Mouse (Mus musculus): ENCODE data around the gene Lin7a.

Gene Lin7a

DNA sequence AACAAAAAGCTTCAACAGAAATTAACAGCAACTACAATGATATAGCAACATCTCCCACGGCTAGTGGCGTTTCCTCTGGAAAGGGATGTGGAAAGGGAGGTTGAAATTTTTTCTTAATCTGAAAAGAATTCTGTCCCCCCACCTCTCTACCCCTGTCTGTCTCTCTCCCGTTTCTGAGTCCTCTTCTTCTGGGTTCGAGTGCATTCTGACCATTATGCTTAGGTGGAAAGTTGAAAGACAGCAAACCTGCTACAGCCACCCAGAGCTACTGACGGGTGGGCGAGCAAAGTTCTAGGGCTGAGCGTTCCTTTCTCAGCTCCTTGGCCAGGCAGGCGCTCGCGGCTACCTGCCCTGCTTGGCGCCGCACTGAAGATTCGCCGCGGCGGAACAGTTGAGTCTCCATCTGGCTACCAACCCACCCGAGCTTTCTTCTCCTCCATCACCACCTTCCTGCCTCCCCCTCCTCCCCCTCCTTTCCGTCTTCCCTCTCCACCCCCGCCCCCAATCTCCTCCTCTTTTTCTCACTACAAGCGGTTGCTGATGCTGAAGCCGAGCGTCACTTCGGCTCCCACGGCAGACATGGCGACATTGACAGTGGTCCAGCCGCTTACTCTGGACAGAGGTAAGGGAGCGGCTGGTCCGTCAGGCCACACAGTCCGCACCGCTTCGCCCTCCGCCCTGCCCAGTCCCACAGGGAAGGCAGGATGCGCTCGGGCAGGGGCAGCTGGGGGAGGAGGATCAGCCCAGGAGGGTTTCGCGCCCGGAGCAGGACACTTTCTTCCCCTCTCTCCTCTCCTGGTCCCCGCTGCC, at the start of gene Lin7a:
Gene Lin7a (plus strand): TSS at position 366 of the 810 bp plus-strand sequence.
- DNase-seq (ENCODE audit: low spot score in 2 of 2): no peak

DNA sequence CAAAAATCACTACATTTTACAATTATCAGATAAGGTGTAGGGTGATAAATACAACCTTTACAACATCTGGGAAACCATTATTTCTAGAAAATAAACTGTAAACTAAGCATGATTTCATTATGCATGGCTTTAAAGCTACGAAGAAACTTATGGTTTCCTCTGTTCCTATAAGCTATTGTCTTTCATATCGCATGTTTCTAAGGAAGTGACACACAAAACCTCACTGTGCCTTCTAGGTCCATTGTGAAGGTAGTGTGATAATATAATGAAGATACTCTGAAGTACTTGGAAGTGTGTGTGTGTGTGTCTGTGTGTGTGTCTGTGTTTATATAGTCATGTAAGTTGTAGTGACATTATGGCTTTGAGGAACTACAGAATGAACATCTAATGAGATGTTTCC, 49.8 kb upstream of the Lin7a start:
- DNase-seq (ENCODE audit: low spot score in 2 of 2): no peak

DNA sequence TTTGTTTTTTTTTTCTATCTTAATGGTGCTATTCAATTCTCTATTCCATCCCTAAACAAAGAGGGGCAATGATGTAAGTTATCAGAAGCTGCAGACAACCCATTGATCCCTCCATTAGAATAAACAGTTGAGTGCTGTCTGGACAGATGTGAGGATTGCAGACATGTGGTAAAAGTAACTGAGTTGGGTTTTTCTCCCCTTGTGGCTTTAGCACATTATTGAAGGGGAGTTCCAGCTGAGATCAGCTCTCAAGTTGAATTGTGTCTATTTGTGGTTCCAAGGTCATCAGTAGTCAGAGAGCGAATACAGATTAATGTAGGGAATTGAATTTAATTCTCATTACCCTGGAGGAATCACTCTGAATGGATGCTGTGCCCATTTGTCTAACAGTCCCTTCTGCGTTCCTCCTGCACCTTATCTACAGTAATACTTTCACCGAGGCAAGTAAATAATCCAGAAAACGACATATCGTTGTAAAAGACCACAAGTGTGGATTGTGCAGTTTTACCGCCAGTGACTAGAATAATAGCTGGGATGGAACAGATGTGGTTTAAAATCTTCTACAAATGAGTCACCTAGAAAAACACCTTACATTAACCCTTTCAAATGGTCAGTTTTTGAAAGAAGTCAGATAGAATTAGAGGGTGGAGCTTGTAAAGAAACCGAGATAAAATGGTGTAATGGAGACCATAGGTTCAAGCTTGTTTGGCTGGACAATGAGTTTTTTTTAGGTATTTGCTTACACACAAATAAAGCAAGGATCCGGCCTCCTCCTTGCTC, 48.9 kb upstream of the Lin7a start:
- DNase-seq (ENCODE audit: low spot score in 2 of 2): no peak

DNA sequence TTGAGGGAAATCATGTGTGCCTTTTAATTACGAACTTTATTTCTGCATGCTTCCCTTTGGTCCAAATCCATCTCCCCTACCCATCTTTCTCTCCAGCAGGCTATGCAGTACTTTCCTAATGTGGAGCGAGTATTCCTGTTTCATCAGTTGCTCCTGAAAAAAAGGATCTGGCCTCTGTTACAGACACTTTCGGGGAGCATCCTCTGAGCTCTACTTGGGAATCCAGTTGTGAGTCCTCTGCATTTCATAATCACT, 48.4 kb upstream of the Lin7a start:
- DNase-seq (ENCODE audit: low spot score in 2 of 2): no peak

DNA sequence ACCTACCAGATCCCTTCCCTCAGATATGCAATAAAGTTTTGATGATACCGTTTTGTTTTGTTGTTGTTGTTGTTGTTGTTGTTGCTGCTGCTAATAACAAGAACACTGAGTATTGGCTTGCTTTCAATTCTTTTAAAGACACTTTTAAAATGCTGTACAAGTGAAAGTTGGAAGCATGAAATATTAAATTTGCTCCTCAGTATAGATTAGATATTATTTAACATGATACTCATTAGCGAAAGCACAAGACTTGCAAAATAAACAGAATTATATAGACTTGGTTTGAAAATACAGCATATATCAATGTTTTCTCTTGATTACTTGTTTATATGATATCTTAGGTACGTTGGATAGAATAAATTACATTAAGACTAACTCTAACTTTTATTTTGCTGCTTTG, 47.7 kb upstream of the Lin7a start:
- no peak for DNase-seq (ENCODE audit: low spot score in 2 of 2)

DNA sequence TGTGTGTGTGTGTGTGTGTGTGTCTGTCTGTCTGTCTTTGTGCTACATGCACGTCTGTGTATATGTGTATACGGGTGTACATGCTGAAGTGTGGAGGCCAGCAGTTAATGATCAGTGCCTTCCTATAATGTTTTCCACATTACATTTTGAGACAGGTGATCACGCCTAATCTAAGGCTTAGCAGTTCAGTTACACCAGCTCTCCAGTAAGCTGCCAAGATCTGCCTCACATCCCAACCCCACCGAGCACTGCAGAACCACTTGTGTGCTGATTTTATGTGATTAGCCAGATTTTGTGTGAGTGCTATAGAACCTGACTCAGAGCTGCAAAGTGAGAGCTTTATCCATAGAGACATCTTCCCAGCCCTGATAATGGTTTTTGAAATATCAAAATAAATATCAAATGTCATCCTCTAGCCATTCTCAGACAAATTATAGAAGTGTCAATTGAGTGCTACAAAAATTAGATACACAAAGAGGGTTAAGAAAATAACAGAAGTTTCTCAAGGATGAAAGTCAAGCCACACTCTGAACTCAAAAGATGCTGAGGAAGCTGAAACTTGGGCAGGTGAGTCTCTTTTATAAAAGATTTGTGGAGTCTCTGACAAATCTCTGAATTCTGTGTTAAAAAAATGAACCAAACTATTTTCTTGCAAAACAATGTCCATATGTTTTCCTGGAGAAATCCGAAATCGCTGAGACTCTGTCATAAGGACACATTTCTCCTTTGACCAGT, 46.7 kb upstream of the Lin7a start:
- no peak for DNase-seq (ENCODE audit: low spot score in 2 of 2)

DNA sequence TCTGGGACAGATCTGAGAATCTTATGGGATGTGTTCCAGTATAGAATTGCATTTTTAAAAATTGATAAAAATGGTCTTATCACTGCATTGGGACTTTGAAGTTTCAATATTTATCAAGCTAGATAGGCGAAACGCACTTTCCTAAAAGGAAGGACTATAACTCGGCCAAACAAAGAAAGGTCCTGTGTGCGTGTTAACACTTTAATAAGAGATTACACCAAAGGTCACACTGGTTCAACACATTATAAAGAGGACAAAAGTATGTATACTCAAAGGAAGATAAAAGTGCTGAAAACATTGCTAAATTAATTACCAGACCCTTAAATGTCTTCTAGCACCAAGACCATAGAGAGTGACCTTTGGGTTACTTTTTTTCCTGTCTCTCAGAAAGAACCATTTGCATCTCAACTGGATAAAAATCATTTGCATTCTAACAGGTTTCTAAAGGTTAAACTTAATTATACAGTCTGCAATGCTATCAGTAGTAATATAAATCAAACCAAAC, 46.1 kb upstream of the Lin7a start:
- DNase-seq (ENCODE audit: low spot score in 2 of 2): no peak

DNA sequence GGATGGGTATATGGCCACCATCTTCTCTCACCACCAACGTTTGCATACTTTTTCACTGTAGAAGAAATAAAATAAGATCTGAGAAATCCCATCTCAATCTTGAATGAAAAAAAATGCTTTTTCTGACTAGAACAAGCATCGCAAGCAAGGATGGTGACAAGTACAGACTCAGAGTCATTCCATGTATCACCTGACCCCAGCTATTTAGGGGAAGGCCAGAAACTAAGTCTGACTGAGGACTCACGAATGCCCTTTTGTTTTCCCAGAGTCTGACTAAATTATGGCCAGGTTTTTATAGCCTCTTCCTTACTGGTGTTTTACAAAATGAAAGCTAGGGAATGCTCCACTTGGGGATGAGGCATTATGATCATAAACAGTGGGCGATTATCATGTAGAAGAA, 45.6 kb upstream of the Lin7a start:
- DNase-seq (ENCODE audit: low spot score in 2 of 2): no peak

DNA sequence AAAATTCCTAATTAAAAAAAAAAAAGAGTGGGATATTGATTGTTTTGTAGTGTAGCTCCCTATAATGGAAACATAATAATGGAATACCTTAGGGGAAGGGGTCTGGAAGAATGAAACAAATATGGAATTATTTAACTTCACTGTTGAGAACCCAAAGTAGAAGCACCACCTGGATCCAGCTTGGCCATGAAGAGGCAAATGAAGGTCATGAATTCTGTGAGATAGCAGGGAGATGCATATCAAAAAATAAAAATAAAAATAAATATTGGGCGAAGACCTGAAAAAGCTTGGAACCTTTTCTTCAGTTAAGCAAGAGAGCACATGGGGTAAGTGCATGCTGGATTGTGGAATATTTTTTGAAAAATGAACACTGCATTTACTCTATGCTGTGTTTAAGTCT, 43.6 kb upstream of the Lin7a start:
- no peak for DNase-seq (ENCODE audit: low spot score in 2 of 2)

DNA sequence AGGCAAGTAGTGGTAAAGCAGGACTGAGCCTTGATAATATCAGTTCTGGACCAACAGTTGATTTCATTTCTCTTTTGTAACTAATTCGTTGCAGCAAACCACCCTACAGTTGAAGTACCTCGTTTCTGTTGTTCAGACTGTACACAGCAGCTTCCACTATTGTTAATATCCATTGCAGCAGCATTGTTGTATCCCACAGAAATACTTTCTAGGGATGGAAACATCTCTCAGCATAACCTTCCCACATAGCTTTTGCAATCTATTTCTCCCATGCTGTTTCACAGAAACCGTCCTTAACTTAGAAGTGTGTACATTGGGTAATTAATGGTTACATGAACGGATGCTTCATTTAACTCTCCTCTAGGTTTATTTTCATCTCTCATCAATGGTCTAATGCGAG, 42.7 kb upstream of the Lin7a start:
- DNase-seq (ENCODE audit: low spot score in 2 of 2): no peak

DNA sequence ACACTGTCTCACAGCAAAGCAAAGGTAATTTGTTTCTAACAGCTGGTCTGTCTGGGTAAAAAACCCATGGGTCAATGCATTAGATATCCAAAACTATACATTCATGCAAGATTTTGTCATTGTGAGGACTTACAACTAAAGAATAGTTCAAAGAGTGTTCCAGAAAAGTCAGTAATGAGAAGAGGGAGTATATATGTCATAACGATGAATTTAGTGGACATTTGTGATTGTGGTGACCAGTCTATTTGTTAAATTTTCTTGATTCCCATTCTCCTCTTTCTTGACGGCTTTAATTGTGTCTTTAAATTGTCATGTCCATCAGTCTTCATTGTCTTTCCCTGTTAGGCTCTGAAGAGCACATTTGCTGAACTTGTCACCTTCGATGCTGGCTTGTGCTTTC, 42.1 kb upstream of the Lin7a start:
- DNase-seq (ENCODE audit: low spot score in 2 of 2): no peak

DNA sequence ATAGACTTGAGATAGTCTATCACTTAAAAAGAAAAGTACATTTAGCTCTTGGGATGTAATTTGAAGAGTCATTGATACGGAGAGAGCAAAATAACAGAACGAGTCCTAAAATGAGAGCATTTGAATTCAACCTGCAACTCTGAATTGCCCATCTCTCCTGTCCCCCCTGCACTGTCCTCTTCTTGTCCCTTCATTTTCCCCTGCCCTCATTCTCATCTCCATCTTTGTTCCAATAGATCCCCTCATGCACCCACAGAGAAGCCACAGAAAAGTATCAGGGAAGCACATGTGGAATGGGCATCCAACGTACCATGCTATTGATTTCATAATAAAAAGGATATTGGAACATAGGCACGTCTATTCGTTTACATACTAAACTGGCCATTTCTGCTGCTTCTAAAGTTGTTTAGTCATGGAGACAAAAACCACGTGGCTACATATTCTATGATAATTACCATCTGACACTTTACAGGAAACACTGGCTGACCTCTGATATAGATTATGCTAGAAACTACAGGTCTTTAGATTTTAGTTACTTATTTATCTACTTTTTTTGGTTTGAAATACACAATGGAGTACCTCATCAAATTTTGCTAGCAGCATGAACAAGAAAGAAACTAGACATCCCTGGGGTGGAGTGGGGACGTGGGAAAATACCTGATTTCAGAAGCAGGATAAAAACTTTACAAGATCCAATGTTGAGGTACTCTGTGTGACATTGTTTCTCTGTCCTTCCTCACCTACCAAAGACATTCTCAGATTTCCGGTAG, 41.2 kb upstream of the Lin7a start:
- DNase-seq (ENCODE audit: low spot score in 2 of 2): no peak

DNA sequence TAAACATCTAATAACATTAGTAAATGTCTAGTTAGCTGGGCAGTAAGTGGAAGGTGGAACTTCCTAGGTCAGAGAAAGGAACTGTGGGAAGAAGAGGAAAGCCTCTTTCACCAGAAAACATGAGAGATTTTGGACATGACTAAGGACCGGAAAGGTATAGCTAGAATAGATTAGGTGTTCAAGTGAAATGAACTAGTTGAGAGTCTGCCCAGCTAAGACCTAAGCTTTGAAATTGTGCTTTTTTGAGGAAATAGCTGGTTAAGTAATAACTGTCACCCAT, 40.7 kb upstream of the Lin7a start:
- DNase-seq (ENCODE audit: low spot score in 2 of 2): no peak

DNA sequence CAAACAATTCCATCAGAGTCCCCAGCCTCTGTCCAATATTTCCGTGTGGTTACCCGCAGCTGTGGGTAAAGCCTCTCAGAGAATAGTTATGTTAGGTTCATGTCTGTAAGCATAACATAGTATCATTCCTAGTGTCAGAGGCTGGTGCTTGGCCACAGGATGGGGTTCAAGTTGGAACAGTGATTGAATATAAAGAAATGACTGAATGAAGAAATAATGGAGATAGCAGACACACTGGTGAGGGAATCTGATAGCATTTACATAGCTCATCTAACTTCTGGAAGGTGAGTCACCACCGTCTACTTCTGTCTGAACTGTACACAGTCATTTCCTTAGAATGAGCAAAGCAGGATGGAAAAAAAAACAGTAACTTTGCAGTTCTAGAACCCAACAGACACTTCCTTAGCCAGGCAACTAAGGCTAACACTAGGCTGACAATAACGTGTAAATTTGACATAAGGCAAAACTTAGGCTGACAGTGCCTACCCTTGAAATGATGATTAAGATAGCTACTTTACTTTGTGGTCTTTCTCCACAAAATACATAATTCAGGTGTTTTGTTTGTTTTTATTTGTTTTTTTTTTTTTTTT, 40.0 kb upstream of the Lin7a start:
- no peak for DNase-seq (ENCODE audit: low spot score in 2 of 2)

DNA sequence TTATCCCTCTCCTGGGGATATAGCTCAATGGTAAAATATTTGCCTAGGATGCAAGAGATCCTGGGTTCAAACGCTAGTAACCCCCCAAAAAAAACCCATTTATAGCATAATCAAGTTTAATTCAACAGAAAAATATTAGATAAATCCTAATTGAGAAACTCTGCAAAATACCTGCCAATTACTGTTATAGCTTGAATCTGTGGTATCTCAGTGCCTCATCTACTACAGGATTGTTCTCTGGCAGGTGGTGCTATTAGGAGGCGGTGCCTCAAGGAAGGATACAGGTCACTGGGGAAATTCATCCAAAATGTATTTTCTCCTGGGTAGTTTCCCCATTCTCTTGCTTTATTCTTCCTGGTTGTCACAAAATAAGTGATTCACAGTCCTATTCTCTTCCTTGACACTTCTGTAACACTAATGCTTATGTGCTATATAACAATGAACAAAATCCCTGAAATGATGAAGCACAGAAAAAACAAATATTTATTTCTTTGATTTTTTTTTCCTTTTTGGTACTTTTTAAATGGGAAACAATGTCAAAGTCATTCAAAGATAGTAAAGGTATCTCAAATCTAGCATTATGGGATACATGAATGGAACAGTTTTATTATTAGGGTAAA, 38.9 kb upstream of the Lin7a start:
- no peak for DNase-seq (ENCODE audit: low spot score in 2 of 2)

DNA sequence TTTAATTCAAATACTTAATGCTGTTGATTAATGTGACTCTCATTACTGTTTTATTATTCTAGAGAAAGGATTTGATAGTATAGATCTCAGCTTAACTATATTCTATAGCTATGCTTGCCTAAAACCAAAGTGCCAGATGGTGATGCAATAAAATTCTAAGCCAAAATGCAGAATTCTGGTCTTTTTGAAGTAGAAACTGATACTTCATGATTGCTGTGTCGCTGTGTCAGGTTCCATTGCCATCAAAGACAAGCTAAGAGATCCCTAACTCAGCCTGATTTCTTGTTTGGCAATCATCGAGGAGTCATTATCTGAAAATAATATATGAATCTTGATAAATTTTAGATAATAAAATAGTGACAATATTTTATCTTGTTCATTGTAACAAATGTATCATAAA, 38.3 kb upstream of the Lin7a start:
- no peak for DNase-seq (ENCODE audit: low spot score in 2 of 2)

DNA sequence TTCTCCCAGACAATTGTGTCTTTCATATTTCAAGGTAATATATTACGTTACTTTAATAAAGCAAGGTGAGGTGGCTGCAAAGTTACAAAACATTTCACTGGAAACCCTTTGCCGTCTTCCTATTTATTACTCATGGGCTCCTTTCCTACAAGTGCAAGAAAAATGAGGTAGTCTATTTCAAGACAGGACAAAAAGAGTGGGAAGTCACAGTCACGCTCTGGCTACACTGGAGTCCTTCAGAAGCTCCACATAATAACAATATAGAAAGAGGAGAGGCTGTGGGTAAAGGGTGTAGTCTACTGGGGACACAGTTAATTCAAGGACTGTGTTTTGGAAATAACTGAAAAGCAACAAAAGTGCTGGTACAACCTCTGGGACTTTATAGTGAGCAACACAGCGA, 37.7 kb upstream of the Lin7a start:
- no peak for DNase-seq (ENCODE audit: low spot score in 2 of 2)

DNA sequence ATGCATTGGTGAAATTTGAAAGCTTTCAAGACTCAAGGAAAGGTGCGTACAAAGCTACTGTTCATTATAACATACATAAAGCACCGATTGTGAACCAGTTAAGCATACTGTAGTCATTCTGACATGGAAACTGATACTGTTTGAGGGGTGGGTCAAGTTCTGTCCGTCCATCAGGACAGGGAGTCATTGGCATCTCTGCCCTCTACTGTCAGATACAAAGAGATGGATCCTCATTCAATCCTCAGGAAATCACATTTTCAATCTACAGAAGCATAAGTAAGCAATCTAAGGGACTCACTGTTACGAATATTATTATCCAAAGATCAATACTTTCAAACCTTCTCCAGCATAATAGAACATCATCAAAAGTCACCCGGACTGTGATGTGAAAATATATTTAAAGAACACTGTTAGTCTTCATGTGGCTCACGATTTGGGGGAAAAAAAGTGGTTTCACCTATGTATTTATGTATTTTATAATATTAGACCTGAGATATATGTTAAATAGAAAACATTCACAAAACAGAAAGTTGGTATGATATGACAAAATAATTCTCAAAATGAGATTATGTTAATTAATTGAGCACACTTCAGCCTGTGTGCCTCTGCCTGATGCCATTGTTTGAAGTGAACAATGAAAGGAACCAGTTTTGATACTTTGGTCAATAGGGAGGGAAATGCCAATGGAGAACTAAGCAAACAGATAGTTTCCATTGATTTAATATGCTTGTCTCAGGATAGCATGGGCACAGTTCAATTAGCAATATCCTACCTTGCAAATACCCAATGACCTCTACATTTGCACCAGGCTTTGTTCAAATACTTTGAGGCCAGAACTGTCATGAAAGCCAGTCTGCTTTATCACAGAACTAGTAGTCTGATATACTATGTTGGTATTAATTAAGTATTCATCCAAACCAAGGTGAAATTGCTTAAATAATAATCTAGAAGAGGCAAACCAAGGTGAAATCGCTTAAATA, 36.8 kb upstream of the Lin7a start:
- no peak for DNase-seq (ENCODE audit: low spot score in 2 of 2)

DNA sequence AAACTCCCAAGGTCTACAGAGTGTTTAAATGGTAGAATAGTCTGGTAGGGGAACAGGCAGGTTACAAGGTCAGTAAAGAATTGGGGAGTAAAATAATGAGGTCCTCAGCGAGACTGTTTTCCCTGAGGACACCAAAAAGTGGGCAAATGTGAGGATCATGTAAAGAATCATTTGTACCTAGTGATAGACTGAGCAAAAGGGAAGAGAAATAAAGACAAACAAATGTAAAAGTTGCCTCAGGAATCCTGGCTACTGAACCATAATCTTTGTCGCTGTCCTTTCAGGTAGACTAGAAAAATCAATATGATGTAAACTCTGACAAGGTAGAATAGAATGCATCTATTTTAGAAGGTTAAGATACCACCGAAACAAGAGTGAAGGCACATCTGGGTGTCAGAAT, 36.0 kb upstream of the Lin7a start:
- no peak for DNase-seq (ENCODE audit: low spot score in 2 of 2)

DNA sequence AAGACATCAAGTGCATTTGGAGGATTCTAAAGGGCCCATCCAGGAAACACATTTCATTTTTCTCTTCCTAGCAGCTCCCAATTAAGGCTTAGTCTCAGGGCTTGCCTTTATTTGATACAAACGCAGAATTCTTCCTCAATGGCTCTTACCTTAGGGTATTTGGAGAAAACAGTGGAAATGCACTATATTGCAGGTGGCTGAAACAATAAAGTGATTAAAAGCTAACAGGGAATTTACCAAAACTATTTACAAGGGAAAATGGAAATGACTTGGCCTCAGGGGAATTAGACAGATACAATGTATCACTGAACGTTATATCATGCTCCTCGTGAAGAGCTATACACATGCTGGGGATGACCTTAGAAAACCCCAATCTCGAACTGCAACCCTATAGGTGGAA, 35.3 kb upstream of the Lin7a start:
- no peak for DNase-seq (ENCODE audit: low spot score in 2 of 2)

All from natural killer cell, adult 2 months (primary cell).